In genomic region chrX:143668242-143668641, GRCm38 (mm10) we compare ENCODE assay signal across 9 mouse cellular contexts.
DNase-seq lines count a peak whose midpoint lies in the region; ATAC-seq and TF ChIP-seq lines count a peak whose summit lies in the region.
"Had no signal": no experiment of that assay in that cellular context is flagged by ENCODE, and none has a peak within 500 bp of the region (broad histone marks: within the 10 kb centered on the region; RNA-seq: fewer than 3 reads in every experiment).

No protein-coding gene starts in this region.

- no peaks in the 10 kb centered on the region for H3K36me3 ChIP-seq in intestine, embryonic 14.5 days (ENCODE audit: control insufficient read depth, insufficient read depth, low read length)
- H3K36me3 ChIP-seq in intestine, embryonic 15.5 days: no peaks in the 10 kb centered on the region
- no peaks in the 10 kb centered on the region for H3K36me3 ChIP-seq in limb, embryonic 11.5 days (ENCODE audit: control insufficient read depth, insufficient read depth, low read length)
- H3K36me3 ChIP-seq: neural tube, embryonic 13.5 days had no signal

- TF ChIP-seq CTCF in cortical plate, adult 2 months (IDR thresholded peaks at IDR 0.05; ENCODE audit: extremely low read depth, insufficient read depth, low read length): peak; percentile 48; the same call in 1 of the 2 replicates

- no peak overlapping the region for H3K27ac ChIP-seq in intestine, embryonic 14.5 days (ENCODE audit: low read depth)
- no peak overlapping the region for H3K27ac ChIP-seq in intestine, embryonic 15.5 days
- H3K27ac ChIP-seq in cortical plate, adult 2 months (ENCODE audit: insufficient read depth, low read length): no peak overlapping the region
- H3K27ac ChIP-seq in limb, embryonic 11.5 days (replicated peaks; ENCODE audit: low read depth, low read length): no peak overlapping the region
- H3K27ac ChIP-seq: neural tube, embryonic 13.5 days had no signal

- H3K27me3 ChIP-seq in intestine, embryonic 14.5 days (replicated peaks; ENCODE audit: control insufficient read depth, insufficient read depth, low read length): no peaks in the 10 kb centered on the region
- H3K27me3 ChIP-seq in intestine, embryonic 15.5 days (replicated peaks): peaks cover 5% of the 10 kb centered on the region; the same call in 1 of the 2 replicates
- 0 out of 2 replicates have a peak, but pooled peaks cover 6% of the 10 kb centered on the region for H3K27me3 ChIP-seq in limb, embryonic 11.5 days (ENCODE audit: control insufficient read depth, insufficient read depth, low read length)

- no peaks in the 10 kb centered on the region for H3K4me1 ChIP-seq in intestine, embryonic 14.5 days (replicated peaks; ENCODE audit: control insufficient read depth, insufficient read depth, low read length)
- H3K4me1 ChIP-seq in intestine, embryonic 15.5 days (replicated peaks): no peaks in the 10 kb centered on the region
- peaks cover 2% of the 10 kb centered on the region; the same call in 1 of the 2 replicates for H3K4me1 ChIP-seq in cortical plate, adult 2 months (ENCODE audit: control insufficient read depth, insufficient read depth, low read length)
- H3K4me1 ChIP-seq in limb, embryonic 11.5 days (ENCODE audit: control insufficient read depth, insufficient read depth, low read length): no peaks in the 10 kb centered on the region

- no peak for ATAC-seq in intestine, embryonic 14.5 days (replicated peaks; ENCODE audit: low FRiP score, low TSS enrichment, low read depth)
- ATAC-seq in intestine, embryonic 15.5 days: no peak
- no peak for ATAC-seq in limb, embryonic 11.5 days (ENCODE audit: insufficient number of reproducible peaks, low FRiP score, low TSS enrichment, low read depth)
- no peak for ATAC-seq in inflammation-experienced regulatory T-cells, adult 6 months

- H3K9me3 ChIP-seq in intestine, embryonic 14.5 days (ENCODE audit: control insufficient read depth, low read length): no peaks in the 10 kb centered on the region
- no peaks in the 10 kb centered on the region for H3K9me3 ChIP-seq in intestine, embryonic 15.5 days
- H3K9me3 ChIP-seq in limb, embryonic 11.5 days (ENCODE audit: control insufficient read depth, low read length): no peaks in the 10 kb centered on the region
- H3K9me3 ChIP-seq: neural tube, embryonic 13.5 days had no signal

- 37% methylated on average over 3 of the region's 3 CpGs for WGBS in intestine, embryonic 14.5 days
- WGBS in intestine, embryonic 15.5 days: 44% methylated on average over 3 of the region's 3 CpGs
- WGBS in limb, embryonic 11.5 days: 43% methylated on average over 3 of the region's 3 CpGs

- H3K9ac ChIP-seq in intestine, embryonic 14.5 days (ENCODE audit: low read length): no peak overlapping the region
- H3K9ac ChIP-seq in intestine, embryonic 15.5 days: no peak overlapping the region
- no peak overlapping the region for H3K9ac ChIP-seq in limb, embryonic 11.5 days (ENCODE audit: low read length)
- H3K9ac ChIP-seq: neural tube, embryonic 13.5 days had no signal

- no peak for TF ChIP-seq POLR2A in cortical plate, adult 2 months (IDR thresholded peaks at IDR 0.05; ENCODE audit: extremely low read depth, insufficient read depth, low read length)

- DNase-seq in intestine, embryonic 14.5 days (ENCODE audit: low spot score): peak; percentile 62
- peak; percentile 44 for DNase-seq in R1 (ENCODE audit: low read depth, low spot score)
- DNase-seq in hindlimb bud, embryonic 11.5 days (ENCODE audit: extremely low spot score, low read depth, low spot score): peak; percentile 35
- peak; percentile 52 for DNase-seq in limb, embryonic 11.5 days (ENCODE audit: low spot score)
- DNase-seq in right cerebral cortex, adult 2 months (ENCODE audit: low spot score in 2 of 2): peak; percentile 54 to 72

- no peak overlapping the region for H3K4me2 ChIP-seq in intestine, embryonic 14.5 days (ENCODE audit: low read length)
- no peak overlapping the region for H3K4me2 ChIP-seq in intestine, embryonic 15.5 days (replicated peaks)
- H3K4me2 ChIP-seq in limb, embryonic 11.5 days (ENCODE audit: low read depth, severe bottlenecking): no peak overlapping the region

- H3K4me3 ChIP-seq in intestine, embryonic 14.5 days (ENCODE audit: low read depth, low read length): no peak overlapping the region
- H3K4me3 ChIP-seq in intestine, embryonic 15.5 days (replicated peaks): no peak overlapping the region
- no peak overlapping the region for H3K4me3 ChIP-seq in cortical plate, adult 2 months (ENCODE audit: insufficient read depth, low read length)
- H3K4me3 ChIP-seq in limb, embryonic 11.5 days (ENCODE audit: low read depth, low read length): no peak overlapping the region
- H3K4me3 ChIP-seq: neural tube, embryonic 13.5 days had no signal
